Mouse (Mus musculus) midbrain, embryonic 16.5 days (tissue): Measurements from ENCODE around the gene Olfr1274-ps. TPM values are rescaled to one million over a fixed set of nuclear protein-coding genes. Genes with fewer than 3 reads are reported as not detected.
"Not testable (repeated sequence)": the region's sequence is repeated elsewhere in the genome, so short reads cannot be mapped to it uniquely, and the experiment has no call there.

Source experiments
- ATAC-seq: fragments of 200-750 bp; cut with Nextera tagmentation; 2 replicates; pipeline ENCODE4 v1.8.0; 2017; ENCODE audit warnings: moderate TSS enrichment
- H3K27ac ChIP-seq: fragments of 300-500 bp; sonication (generic); 2 replicates; pipeline ENCODE4 v1.5.1; 2014; ENCODE audit warnings: mild to moderate bottlenecking, low read length, mixed read lengths
- H3K27me3 ChIP-seq: fragments of 300-500 bp; sonication (generic); 2 replicates; pipeline ENCODE4 v1.6.1; 2014; ENCODE audit warnings: low read depth, low read length, mixed read lengths; ENCODE audit not compliant: control insufficient read depth, insufficient read depth
- H3K36me3 ChIP-seq: fragments of 300-500 bp; sonication (generic); 2 replicates; pipeline ENCODE4 v1.6.1; 2014; ENCODE audit warnings: mild to moderate bottlenecking, low read length, moderate library complexity, mixed read lengths; ENCODE audit not compliant: control insufficient read depth, insufficient read depth
- H3K4me1 ChIP-seq: fragments of 300-500 bp; sonication (generic); 2 replicates; pipeline ENCODE4 v1.6.1; 2014; ENCODE audit warnings: mild to moderate bottlenecking, low read length, mixed read lengths; ENCODE audit not compliant: control insufficient read depth, insufficient read depth
- H3K4me2 ChIP-seq: fragments of 300-500 bp; sonication (generic); 2 replicates; pipeline ENCODE4 v1.6.1; 2014; ENCODE audit warnings: mild to moderate bottlenecking, low read length, mixed read lengths
- H3K4me3 ChIP-seq: fragments of 300-500 bp; sonication (generic); 2 replicates; pipeline ENCODE4 v1.5.1; 2014; ENCODE audit warnings: low read depth, mild to moderate bottlenecking, low read length, moderate library complexity, mixed read lengths
- H3K9ac ChIP-seq: fragments of 300-500 bp; sonication (generic); 2 replicates; pipeline ENCODE4 v1.6.1; 2014; ENCODE audit warnings: low read depth, low read length, mixed read lengths
- H3K9me3 ChIP-seq: fragments of 300-500 bp; sonication (generic); replicated peaks from 2 replicates; pipeline ENCODE4 v1.6.1; 2014; ENCODE audit warnings: mild to moderate bottlenecking, low read length, mixed read lengths; ENCODE audit not compliant: control insufficient read depth, poor library complexity, severe bottlenecking
- WGBS: fragments of 180-500 bp; shearing (Covaris S2); extraction: QIAGEN DNeasy Blood & Tissue Kit; methylation state at CpG from one replicate; pipeline ENCODE4 v1.1.7; 2014; 5-methylcytosine and 5-hydroxymethylcytosine counted together
- polyA plus RNA-seq: library from polyadenylated mRNA; unstranded; fragments of >200 nt; fragmentation: Nextera tagmentation; extraction: Ambion mirVana; gene quantifications from 2 replicates; pipeline ENCODE4 v1.2.1, GENCODE M21; 2015

Gene Olfr1274-ps
- not detected in 2 replicates for polyA plus RNA-seq

DNA sequence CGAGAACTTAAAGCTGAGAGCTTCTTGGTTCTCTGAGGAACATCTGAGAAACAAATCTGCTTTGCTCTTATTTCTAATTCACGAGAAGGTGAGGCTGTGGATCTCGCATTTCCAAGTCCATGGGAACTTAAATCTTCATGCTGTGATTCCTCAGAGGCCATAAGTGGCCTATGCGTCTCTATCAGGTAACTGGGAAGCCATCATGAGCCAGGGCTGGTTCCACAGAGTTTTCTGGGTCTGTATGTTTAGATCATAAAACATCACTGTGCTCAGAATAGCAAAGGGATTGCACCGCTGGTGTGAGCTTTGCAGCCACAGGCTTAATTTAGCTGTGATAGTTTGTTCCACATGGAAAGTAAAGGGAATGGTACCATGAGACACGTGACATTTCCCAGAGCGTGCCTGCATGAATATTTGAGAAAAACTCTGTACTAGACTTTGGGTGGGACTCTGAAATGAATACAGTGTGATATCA, at the start of gene Olfr1274-ps:
Gene Olfr1274-ps, plus strand, starts transcription at position 51 of the 475 bp plus-strand sequence.
- not testable (repeated sequence) for H3K36me3 ChIP-seq, H3K27me3 ChIP-seq, H3K4me3 ChIP-seq, H3K4me2 ChIP-seq, H3K27ac ChIP-seq, H3K9ac ChIP-seq, H3K4me1 ChIP-seq, ATAC-seq, H3K9me3 ChIP-seq
- 81% methylated on average over 5 of the region's 7 CpGs for WGBS

DNA sequence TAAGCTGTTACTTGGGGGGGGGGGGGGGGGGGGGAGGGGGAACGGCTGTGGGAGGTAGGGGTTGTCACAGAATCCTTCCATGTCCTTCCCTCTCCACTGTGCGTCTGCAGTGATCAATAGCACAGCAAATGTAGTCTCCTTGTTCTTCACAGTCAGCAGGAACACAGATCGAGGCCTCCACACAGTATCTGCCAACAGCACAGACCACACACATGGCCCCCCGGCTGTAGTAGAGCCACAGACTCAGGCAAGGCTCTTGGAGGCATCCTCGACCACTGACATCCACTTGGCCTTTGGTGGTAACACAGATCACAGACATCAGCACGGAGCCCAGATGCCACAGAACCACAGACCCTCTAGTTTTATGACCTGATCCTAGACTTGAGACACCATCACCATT, 47.4 kb upstream of the Olfr1274-ps start:
- not testable (repeated sequence) for H3K9ac ChIP-seq, H3K9me3 ChIP-seq, H3K4me2 ChIP-seq, H3K27me3 ChIP-seq, H3K4me3 ChIP-seq, H3K36me3 ChIP-seq, H3K27ac ChIP-seq, H3K4me1 ChIP-seq
- 0 out of 2 replicates have a peak, but pooled peaks have one; percentile 14 for ATAC-seq
- no CpG with 5 or more reads among the region's 6 CpGs for WGBS

DNA sequence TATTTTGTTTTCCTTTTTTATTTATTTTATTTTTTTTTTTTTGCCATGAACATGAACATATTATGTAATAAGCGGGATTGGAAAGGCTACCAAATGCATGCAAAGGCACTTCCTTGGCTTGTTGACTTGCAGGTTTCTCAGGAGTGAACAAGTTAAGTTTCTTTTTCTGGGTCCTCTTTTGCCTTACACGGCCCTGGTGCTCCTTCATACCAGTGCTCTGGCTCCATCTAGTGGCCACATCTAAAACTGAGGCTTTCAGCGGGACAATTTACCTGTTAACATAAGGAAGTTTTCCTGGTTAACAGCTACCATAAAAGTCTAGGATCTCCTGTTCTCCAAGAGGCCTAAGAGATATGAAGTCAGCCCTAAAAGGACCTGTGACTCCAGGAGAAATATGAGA, 46.9 kb upstream of the Olfr1274-ps start:
- H3K4me2 ChIP-seq, H3K27me3 ChIP-seq, H3K4me1 ChIP-seq, H3K9ac ChIP-seq, H3K27ac ChIP-seq, H3K36me3 ChIP-seq, H3K9me3 ChIP-seq, H3K4me3 ChIP-seq: not testable (repeated sequence)
- no CpG with 5 or more reads among the region's 3 CpGs for WGBS
- ATAC-seq: peak; percentile 72; the same call in 1 of the 2 replicates

DNA sequence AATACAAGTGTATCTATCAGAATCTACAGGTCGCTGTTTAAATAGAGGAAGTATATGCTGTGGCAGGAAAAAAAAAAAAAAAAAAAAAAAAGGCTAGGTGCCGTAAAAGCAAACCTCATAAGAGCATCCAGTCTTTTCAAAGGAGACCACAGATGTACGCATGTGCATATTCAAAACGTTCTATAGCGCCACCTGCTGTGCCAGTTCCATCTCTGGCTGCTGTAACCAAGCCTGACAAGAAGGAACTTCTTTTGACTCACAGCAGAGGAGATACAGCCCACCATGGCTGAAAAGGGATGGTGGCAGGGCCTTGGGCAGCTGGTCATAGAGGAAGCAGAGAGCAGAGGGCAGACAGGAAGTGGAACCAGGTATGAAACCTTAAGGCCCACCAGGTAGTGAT, 39.3 kb upstream of the Olfr1274-ps start:
- WGBS: no CpG with 5 or more reads among the region's 5 CpGs
- ATAC-seq, H3K36me3 ChIP-seq, H3K4me3 ChIP-seq, H3K27me3 ChIP-seq, H3K27ac ChIP-seq, H3K9me3 ChIP-seq, H3K4me2 ChIP-seq, H3K4me1 ChIP-seq, H3K9ac ChIP-seq: not testable (repeated sequence)

DNA sequence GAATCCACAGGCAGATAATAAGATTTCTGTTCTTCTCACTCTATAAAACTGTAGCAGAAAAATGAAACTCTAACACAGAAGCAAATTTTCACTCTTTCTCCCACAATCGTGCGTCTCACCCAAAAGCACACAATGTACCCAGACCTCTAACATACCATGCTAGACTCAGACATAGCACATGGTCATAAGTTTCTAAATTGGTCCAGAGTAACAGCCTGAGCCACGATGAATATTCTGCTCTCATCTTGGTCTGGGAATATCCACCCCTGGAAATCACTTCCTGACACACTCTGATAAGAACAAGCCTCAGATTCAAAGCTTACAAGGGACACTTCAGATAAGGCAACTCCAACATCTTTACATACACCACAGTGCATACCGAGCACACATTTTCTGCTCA, 38.3 kb upstream of the Olfr1274-ps start:
- not testable (repeated sequence) for H3K9ac ChIP-seq, H3K27ac ChIP-seq
- whole genome bisulfite sequencing: no CpG with 5 or more reads among the region's 4 CpGs

DNA sequence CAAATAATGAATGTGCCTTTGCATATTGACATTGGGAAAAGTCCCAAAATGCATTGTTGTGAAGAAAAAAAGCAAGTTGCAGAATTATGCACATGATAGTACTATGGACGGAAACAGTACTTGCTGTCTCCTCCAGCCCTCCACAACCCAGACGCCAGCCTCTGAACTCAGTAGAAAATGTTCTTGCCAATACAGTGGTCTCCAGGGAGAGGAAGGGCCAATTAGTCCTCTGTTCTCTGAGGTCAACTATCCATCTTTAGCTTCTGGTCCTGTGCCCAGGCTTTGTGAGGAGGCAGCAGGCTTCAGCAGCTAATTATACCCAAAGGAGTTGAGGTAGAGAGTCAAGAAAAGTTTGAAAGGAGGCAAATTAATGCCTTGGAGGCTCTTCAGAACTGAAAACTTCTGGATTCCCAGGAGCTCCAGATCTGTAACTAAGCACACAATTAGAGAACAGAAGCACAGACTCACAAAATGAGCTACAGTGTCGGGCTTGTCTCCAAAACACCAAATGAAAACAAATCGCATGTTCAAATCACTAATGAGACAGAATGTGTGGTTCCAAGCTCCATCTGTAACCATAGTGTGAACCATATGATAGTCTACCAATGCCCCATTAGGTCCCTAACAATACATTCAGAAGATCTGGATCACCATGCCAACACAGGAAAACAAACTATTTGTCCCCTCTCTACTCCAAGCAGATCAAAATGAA, 15.8 kb downstream of the Olfr1274-ps start:
- peak; percentile 36; the same call in 1 of the 2 replicates for ATAC-seq
- H3K36me3 ChIP-seq, H3K27me3 ChIP-seq, H3K4me3 ChIP-seq, H3K27ac ChIP-seq, H3K4me1 ChIP-seq, H3K9ac ChIP-seq, H3K9me3 ChIP-seq, H3K4me2 ChIP-seq: not testable (repeated sequence)
- 67% methylated on average over 4 of the region's 4 CpGs for WGBS

More for the DNA sequence above, 38.3 kb upstream of the Olfr1274-ps start:
- not testable (repeated sequence) for H3K4me3 ChIP-seq, H3K9me3 ChIP-seq, H3K27me3 ChIP-seq, H3K4me2 ChIP-seq, H3K36me3 ChIP-seq, ATAC-seq, H3K4me1 ChIP-seq

DNA sequence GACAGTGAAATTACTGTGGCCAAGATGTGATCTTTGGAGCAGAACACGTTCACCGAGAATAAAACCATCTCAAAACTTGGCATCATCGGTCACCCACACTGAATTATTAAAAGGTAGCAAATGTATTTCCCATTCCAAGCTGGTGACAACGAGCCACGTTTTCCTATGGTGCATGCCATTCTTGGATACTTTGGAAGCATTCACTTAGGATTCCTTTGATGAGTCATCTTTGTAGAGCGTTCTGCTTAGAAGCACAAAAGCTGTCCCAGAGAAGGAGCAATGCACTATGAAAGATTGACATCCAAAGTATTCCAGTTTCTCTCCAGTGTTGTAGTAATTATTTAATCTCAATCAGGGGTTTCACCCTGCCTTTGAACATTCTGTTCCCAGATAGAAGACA, 23.8 kb downstream of the Olfr1274-ps start:
- 89% methylated on average over 6 of the region's 6 CpGs for WGBS
- H3K4me1 ChIP-seq, H3K27ac ChIP-seq, H3K4me2 ChIP-seq, H3K9ac ChIP-seq, H3K27me3 ChIP-seq, H3K36me3 ChIP-seq, ATAC-seq, H3K9me3 ChIP-seq, H3K4me3 ChIP-seq: not testable (repeated sequence)

DNA sequence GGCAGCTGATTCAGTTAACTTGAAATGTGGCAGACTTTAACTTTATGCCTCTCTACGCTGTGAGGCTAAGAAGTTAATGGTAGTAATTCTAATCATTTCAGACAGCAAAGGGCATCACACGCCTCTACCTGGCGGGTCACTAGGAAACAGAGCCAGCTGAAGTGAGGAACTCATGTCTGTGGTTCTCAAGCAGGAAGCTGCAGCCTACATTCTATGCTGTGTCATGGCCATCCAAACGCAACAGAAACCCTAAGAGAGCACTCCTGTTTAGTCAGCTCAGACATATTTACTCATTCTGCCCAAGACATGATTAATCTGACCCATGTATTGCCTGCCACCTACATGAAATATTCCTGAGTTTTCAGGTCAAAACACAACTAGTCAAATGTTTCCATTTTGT, 26.5 kb downstream of the Olfr1274-ps start:
- H3K9me3 ChIP-seq: not testable (repeated sequence)

DNA sequence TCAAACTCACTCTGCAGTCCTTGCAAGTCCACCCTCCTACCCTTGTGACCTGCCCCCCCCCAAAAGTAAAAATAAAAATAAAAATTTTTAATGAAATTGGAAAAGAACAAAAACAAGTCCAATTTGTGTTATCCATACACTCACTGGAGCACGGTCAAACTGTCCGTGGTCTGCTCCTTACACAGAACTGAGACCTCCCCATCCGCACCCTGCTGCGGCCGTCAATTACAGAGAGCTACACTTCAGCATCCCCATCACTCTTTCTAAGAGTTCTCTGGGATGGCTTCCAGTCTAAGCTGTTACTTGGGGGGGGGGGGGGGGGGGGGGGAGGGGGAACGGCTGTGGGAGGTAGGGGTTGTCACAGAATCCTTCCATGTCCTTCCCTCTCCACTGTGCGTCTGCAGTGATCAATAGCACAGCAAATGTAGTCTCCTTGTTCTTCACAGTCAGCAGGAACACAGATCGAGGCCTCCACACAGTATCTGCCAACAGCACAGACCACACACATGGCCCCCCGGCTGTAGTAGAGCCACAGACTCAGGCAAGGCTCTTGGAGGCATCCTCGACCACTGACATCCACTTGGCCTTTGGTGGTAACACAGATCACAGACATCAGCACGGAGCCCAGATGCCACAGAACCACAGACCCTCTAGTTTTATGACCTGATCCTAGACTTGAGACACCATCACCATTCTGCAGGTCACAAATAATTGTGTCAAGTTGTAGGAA, 30.7 kb downstream of the Olfr1274-ps start:
- not testable (repeated sequence) for H3K27me3 ChIP-seq, H3K9me3 ChIP-seq, H3K4me3 ChIP-seq, H3K36me3 ChIP-seq, H3K27ac ChIP-seq, H3K9ac ChIP-seq, H3K4me1 ChIP-seq, H3K4me2 ChIP-seq
- WGBS: no CpG with 5 or more reads among the region's 11 CpGs
- ATAC-seq: 0 out of 2 replicates have a peak, but pooled peaks have one; percentile 21

More for the DNA sequence above, 26.5 kb downstream of the Olfr1274-ps start:
- not testable (repeated sequence) for H3K36me3 ChIP-seq, H3K9ac ChIP-seq, H3K27ac ChIP-seq, H3K4me2 ChIP-seq, H3K27me3 ChIP-seq, H3K4me1 ChIP-seq, H3K4me3 ChIP-seq, ATAC-seq
- no CpG with 5 or more reads among the region's 4 CpGs for whole genome bisulfite sequencing
